Mouse (Mus musculus) heart, embryonic 14.5 days (tissue): Measurements from ENCODE around the gene Drap1. TPM values are rescaled to one million over a fixed set of nuclear protein-coding genes. Genes with fewer than 3 reads are reported as not detected.

Experiments
- ATAC-seq: fragments of 200-750 bp; cut with Nextera tagmentation; 2 replicates; pipeline ENCODE4 v1.8.0; 2017; ENCODE audit warnings: low read depth, moderate TSS enrichment; ENCODE audit not compliant: insufficient number of reproducible peaks, insufficient read depth, low FRiP score
- H3K27ac ChIP-seq, 2 experiments: fragments of 200-500 bp in 1 of 2; fragments of 300-500 bp in 1 of 2; sonication (generic) in 1 of 2; replicated peaks in 1 of 2; 2 replicates each; pipeline ENCODE4 v1.5.1; 2012 to 2014; ENCODE audit warnings: low read depth in 2 of 2, low read length in 2 of 2, control low read depth in 1 of 2, mild to moderate bottlenecking in 1 of 2, mixed read lengths in 1 of 2; ENCODE audit not compliant: control insufficient read depth in 1 of 2, insufficient read depth in 1 of 2
- H3K27me3 ChIP-seq: fragments of 300-500 bp; sonication (generic); 2 replicates; pipeline ENCODE4 v1.6.1; 2014; ENCODE audit warnings: mild to moderate bottlenecking, low read length, control low read depth; ENCODE audit not compliant: control insufficient read depth, insufficient read depth
- H3K36me3 ChIP-seq: fragments of 300-500 bp; sonication (generic); 2 replicates; pipeline ENCODE4 v1.6.1; 2014; ENCODE audit warnings: mild to moderate bottlenecking, control low read depth, low read length, mixed read lengths; ENCODE audit not compliant: control insufficient read depth, insufficient read depth
- H3K4me1 ChIP-seq, 2 experiments: fragments of 200-500 bp in 1 of 2; fragments of 300-500 bp in 1 of 2; sonication (generic) in 1 of 2; 2 replicates each; pipeline ENCODE4 v1.6.1; 2012 to 2014; ENCODE audit warnings: low read length in 2 of 2, control low read depth in 1 of 2, mixed read lengths in 1 of 2; ENCODE audit not compliant: control insufficient read depth in 2 of 2, insufficient read depth in 2 of 2
- H3K4me2 ChIP-seq: fragments of 300-500 bp; sonication (generic); 2 replicates; pipeline ENCODE4 v1.6.1; 2014; ENCODE audit warnings: mild to moderate bottlenecking, low read length
- H3K4me3 ChIP-seq, 2 experiments: fragments of 200-500 bp in 1 of 2; fragments of 300-500 bp in 1 of 2; sonication (generic) in 1 of 2; 2 replicates each; pipeline ENCODE4 v1.5.1; 2012 to 2014; ENCODE audit warnings: low read length in 2 of 2, mild to moderate bottlenecking in 2 of 2, control low read depth in 1 of 2, low read depth in 1 of 2, moderate library complexity in 1 of 2; ENCODE audit not compliant: control insufficient read depth in 1 of 2, insufficient read depth in 1 of 2
- H3K9ac ChIP-seq: fragments of 300-500 bp; sonication (generic); 2 replicates; pipeline ENCODE4 v1.6.1; 2014; ENCODE audit warnings: mild to moderate bottlenecking, low read length
- H3K9me3 ChIP-seq: fragments of 300-500 bp; sonication (generic); 2 replicates; pipeline ENCODE4 v1.6.1; 2016; ENCODE audit warnings: low read length, control low read depth; ENCODE audit not compliant: control insufficient read depth
- WGBS: fragments of 180-500 bp; shearing (Covaris S2); extraction: QIAGEN DNeasy Blood & Tissue Kit; methylation state at CpG from one replicate; pipeline ENCODE4 v1.1.7; 2014; 5-methylcytosine and 5-hydroxymethylcytosine counted together
- polyA plus RNA-seq: library from polyadenylated mRNA; unstranded; fragments of >200 nt; fragmentation: Nextera tagmentation; extraction: Ambion mirVana; gene quantifications from 2 replicates; pipeline ENCODE4 v1.2.1, GENCODE M21; 2014

Gene Drap1
- polyA plus RNA-seq: 154 and 178 TPM in 2 replicates

DNA sequence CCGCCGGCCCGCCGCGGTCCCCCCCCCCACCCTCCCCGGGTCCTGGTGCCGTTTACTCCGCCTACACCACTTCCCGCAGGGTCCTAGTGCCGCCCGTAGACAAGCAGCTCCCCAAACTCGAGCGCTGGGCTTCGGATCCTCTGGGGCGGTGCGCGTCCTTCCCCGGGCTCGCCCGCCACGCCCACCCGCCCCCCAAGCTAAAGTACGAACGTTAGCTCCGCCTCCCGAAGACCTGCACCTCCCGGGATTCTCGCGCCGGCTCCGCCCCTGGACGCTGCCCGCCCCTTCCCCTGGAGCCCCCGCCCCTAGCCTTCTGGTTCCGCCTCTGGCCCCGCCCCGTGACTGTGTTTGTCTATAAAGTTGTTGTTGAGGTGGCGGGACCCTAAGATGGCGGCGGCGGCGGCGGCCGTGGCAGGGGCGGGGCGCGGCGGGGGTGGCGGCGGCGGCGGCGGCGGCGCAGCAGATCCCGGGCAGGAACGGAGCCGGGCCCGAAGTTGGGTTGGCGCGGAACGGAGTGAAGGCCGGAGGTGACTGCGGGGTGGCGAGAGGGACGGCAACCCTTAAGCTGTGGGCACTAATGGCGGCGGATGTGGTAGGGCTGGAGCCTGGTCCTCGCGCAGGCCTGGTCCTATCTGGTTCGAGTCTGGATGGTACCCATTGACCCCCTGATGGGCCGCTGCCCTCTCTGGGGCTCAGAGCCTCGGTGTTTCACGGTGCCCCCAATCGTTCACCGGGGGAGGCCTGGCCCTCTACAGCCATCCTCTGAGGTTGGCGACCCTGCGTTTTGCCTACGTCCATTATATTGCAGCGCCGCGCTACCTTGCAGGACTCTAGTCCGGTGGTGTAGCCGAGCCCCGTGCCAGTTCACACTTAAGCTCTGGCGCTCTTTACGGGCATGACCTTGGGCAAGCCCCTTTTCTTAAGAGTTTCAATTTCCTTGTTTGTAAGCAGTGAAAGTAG lies at the start of gene Drap1, which contains the start of gene AI837181:
Gene Drap1 (minus strand): TSS at position 198 of the 960 bp plus-strand sequence.
Gene AI837181 (plus strand): TSS at position 363 of the 960 bp plus-strand sequence.
- Histone ChIP-seq H3K9ac (peak within 1 kb of the TSS; percentile 97), H3K36me3 (peaks cover 58% of the 10 kb centered on the region), H3K9me3 (no peaks in the 10 kb centered on the region), H3K4me3 (peak within 1 kb of the TSS; percentile 87 to 92), H3K27me3 (no peaks in the 10 kb centered on the region), H3K27ac (peak within 1 kb of the TSS; percentile 86 to 92), H3K4me2 (peak within 1 kb of the TSS; percentile 88), H3K4me1 (peaks cover 18 to 22% of the 10 kb centered on the region in 2 experiments)
- under 1% methylated on average over 85 of the region's 87 CpGs for whole genome bisulfite sequencing
- ATAC-seq: peak; percentile 89

GRCm38 (mm10) chr19:5473720-5474119 lies 48.9 kb upstream of the Drap1 start, which contains the start of gene Efemp2:
Gene Efemp2 (plus strand): TSS chr19:5473954.
- Histone ChIP-seq H3K27me3 (no peaks in the 10 kb centered on the region), H3K27ac (peak within 1 kb of the TSS; percentile 69 to 83), H3K4me3 (peak within 1 kb of the TSS; percentile 68 to 69), H3K36me3 (peaks cover 20% of the 10 kb centered on the region), H3K9ac (peak within 1 kb of the TSS; percentile 85), H3K4me1 (peaks cover 7 to 18% of the 10 kb centered on the region in 2 experiments; a peak in 3 of 4 replicates), H3K4me2 (peak within 1 kb of the TSS; percentile 92), H3K9me3 (no peaks in the 10 kb centered on the region)
- under 1% methylated on average over 22 of the region's 22 CpGs for WGBS
- ATAC-seq: peak; percentile 41

- Histone ChIP-seq H3K36me3 (peaks cover 15% of the 10 kb centered on the region), H3K9me3 (no peaks in the 10 kb centered on the region), H3K4me3 (no peak overlapping the region), H3K4me1 (peaks cover 7 to 18% of the 10 kb centered on the region in 2 experiments; a peak in 3 of 4 replicates), H3K27me3 (no peaks in the 10 kb centered on the region), H3K4me2 (no peak overlapping the region), H3K27ac (no peak overlapping the region), H3K9ac (no peak overlapping the region)
- 84% methylated on average over 3 of the region's 3 CpGs for WGBS
- no peak for ATAC-seq
These were observed 48.1 kb upstream of the Drap1 start for GRCm38 (mm10) chr19:5472857-5473256.

DNA sequence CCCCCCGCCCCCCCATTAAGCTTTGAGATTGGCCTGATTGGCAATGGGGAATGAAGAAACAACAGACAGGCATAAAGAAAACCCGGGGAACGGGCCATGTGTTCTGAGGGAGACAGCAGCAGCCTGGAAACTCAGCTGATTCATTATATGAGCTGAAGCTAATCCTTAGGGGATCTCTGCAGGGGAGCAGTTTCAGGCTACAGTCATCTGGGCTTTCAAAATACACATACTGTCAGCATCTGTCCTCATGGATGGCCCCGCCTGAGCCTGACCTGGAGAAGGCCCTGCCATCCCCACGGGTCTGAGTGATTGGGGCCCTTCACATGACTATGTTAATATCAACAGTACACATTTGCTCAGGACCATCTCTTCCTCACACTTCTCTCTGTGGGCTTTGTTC lies 47.1 kb upstream of the Drap1 start:
- no peak overlapping the region for H3K9ac ChIP-seq
- WGBS: 61% methylated on average over 5 of the region's 5 CpGs
- H3K27me3 ChIP-seq: no peaks in the 10 kb centered on the region
- H3K4me3 ChIP-seq: no peak overlapping the region
- no peak for ATAC-seq
- no peak overlapping the region for H3K27ac ChIP-seq
- peaks cover 7 to 18% of the 10 kb centered on the region in 2 experiments; a peak in 3 of 4 replicates for H3K4me1 ChIP-seq
- H3K36me3 ChIP-seq: peaks cover 15% of the 10 kb centered on the region
- H3K4me2 ChIP-seq: no peak overlapping the region
- no peaks in the 10 kb centered on the region for H3K9me3 ChIP-seq

DNA sequence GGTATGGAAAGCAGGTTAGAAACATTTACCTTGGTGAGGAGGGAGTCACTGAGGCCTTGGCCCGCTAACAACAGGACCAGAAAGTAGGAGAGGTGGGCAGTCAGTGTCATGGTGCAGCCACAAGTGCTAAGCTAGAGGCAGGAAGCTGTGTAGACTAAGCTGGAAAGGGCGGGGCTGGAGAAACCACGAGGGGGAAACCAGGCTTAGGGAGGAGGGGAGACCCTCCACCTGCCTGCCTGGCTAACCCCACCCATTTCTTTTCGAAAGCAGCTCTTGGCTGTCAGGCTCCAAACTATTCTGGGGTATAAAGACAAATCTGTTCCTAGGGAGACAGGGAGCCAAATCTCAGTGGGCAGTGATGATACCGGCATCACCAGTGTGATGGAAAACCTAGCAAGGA lies 43.6 kb upstream of the Drap1 start, which contains the start of gene Ctsw:
Gene Ctsw (minus strand): TSS at position 134 of the 400 bp plus-strand sequence.
- no peak for ATAC-seq
- H3K4me1 ChIP-seq: peaks cover 2 to 6% of the 10 kb centered on the region in 2 experiments; a peak in 1 of 4 replicates
- no peaks in the 10 kb centered on the region for H3K27me3 ChIP-seq
- H3K4me3 ChIP-seq: no peak within 1 kb of the TSS
- peaks cover 46% of the 10 kb centered on the region for H3K36me3 ChIP-seq
- H3K27ac ChIP-seq: no peak within 1 kb of the TSS
- no peaks in the 10 kb centered on the region for H3K9me3 ChIP-seq
- no peak within 1 kb of the TSS for H3K9ac ChIP-seq
- H3K4me2 ChIP-seq: no peak within 1 kb of the TSS
- 48% methylated on average over 5 of the region's 5 CpGs for WGBS

DNA sequence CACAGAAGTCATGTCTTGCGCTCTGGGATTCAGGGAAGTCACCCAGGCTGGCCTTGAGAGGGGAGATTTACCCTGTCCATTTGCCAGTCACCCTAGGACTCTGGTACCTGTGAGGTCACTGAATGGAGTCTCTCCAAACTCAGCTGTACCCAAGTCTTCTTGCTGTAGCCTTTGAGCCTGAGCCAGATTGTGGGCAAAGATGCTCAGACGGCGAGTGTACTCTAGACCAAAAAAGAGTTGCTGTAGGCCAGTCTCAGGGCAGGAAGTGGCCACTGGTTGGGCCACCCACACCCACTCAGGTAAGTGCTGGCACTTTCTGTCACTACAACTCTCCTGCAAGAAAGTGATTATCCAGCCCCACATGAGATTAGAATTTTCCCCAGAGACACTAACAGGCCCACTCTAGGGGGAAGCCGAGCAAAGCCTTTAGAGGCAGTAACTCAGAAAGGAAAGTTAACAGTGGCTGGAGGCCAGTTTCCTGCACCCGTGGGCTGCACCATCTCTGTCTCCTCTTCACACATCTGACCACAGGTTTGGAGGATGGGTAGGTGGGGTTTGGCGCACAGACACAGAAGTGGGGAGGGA lies 42.2 kb upstream of the Drap1 start:
- no peaks in the 10 kb centered on the region for H3K9me3 ChIP-seq
- H3K4me2 ChIP-seq: no peak overlapping the region
- no peak overlapping the region for H3K9ac ChIP-seq
- no peak for ATAC-seq
- no peaks in the 10 kb centered on the region for H3K27me3 ChIP-seq
- 83% methylated on average over 6 of the region's 6 CpGs for WGBS
- H3K27ac ChIP-seq: no peak overlapping the region
- H3K4me3 ChIP-seq: no peak overlapping the region
- H3K36me3 ChIP-seq: peaks cover 58% of the 10 kb centered on the region
- peaks cover 2 to 6% of the 10 kb centered on the region in 2 experiments; a peak in 1 of 4 replicates for H3K4me1 ChIP-seq

- Histone ChIP-seq H3K27ac (peak overlapping the region in 1 of 2 experiments; percentile 87; a peak in 1 of 4 replicates), H3K4me1 (peaks cover 4 to 13% of the 10 kb centered on the region in 2 experiments; a peak in 3 of 4 replicates), H3K9ac (peak overlapping the region; percentile 70), H3K9me3 (no peaks in the 10 kb centered on the region), H3K4me2 (peak overlapping the region; percentile 59), H3K27me3 (no peaks in the 10 kb centered on the region), H3K36me3 (peaks cover 63% of the 10 kb centered on the region), H3K4me3 (peak overlapping the region in 1 of 2 experiments; percentile 28; a peak in 1 of 4 replicates)
- 92% methylated on average over 8 of the region's 8 CpGs for WGBS
- ATAC-seq: no peak
These were observed 40.3 kb upstream of the Drap1 start for GRCm38 (mm10) chr19:5465037-5465436.
